ENCODE assay signal across 22 mouse cellular contexts in the genomic region with DNA sequence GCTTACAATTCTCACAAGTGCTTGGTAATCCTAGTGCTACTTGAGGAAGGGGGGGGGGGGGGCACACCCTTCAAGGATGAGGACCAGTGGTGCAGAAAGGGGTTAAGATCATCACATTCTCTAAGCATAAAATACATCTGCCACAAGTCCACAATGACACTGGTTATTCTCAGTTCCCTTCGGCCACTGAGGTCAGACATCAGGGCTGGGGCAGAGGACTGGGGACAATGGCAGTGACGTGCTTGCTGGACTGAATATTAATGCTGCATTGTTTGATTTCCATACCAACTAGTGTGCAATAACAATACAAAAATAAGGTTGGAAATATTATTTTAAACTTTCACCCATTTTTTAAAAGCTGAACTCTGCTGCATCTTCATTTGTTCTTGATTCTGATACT.
DNase-seq lines count a peak whose midpoint lies in the region; ATAC-seq lines count a peak whose summit lies in the region.
"Had no signal": no experiment of that assay in that cellular context is flagged by ENCODE, and none has a peak within 500 bp of the region (broad histone marks: within the 10 kb centered on the region; RNA-seq: fewer than 3 reads in every experiment).

No protein-coding gene starts in this region.

- H3K9me3 ChIP-seq in neural tube, embryonic 12.5 days, result no peaks in the 10 kb centered on the region
- no peaks in the 10 kb centered on the region for H3K9me3 ChIP-seq in neural tube, embryonic 15.5 days (replicated peaks)
- no peaks in the 10 kb centered on the region for H3K9me3 ChIP-seq in midbrain, embryonic 12.5 days
- H3K9me3 ChIP-seq: embryonic facial prominence, embryonic 13.5 days; heart, embryonic 10.5 days; kidney, embryonic 15.5 days; neural tube, embryonic 13.5 days had no signal

- H3K4me2 ChIP-seq in neural tube, embryonic 12.5 days (replicated peaks), result no peak overlapping the region
- no peak overlapping the region for H3K4me2 ChIP-seq in neural tube, embryonic 15.5 days
- no peak overlapping the region for H3K4me2 ChIP-seq in midbrain, embryonic 12.5 days (replicated peaks)
- H3K4me2 ChIP-seq: embryonic facial prominence, embryonic 13.5 days; kidney, embryonic 15.5 days; neural tube, embryonic 13.5 days had no signal

- no peaks in the 10 kb centered on the region for H3K4me1 ChIP-seq in neural tube, embryonic 12.5 days
- peaks cover 4% of the 10 kb centered on the region; the same call in 1 of the 2 replicates for H3K4me1 ChIP-seq in neural tube, embryonic 15.5 days
- no peaks in the 10 kb centered on the region for H3K4me1 ChIP-seq in midbrain, embryonic 12.5 days
- H3K4me1 ChIP-seq: embryonic facial prominence, embryonic 13.5 days; kidney, embryonic 15.5 days had no signal

- H3K4me3 ChIP-seq in neural tube, embryonic 12.5 days, result no peak overlapping the region
- H3K4me3 ChIP-seq in neural tube, embryonic 15.5 days (replicated peaks), result no peak overlapping the region
- H3K4me3 ChIP-seq in midbrain, embryonic 12.5 days, result no peak overlapping the region
- H3K4me3 ChIP-seq: embryonic facial prominence, embryonic 13.5 days; heart, embryonic 10.5 days; kidney, embryonic 15.5 days; neural tube, embryonic 13.5 days had no signal

- no peak overlapping the region for H3K9ac ChIP-seq in neural tube, embryonic 12.5 days
- H3K9ac ChIP-seq in neural tube, embryonic 15.5 days (replicated peaks), result no peak overlapping the region
- H3K9ac ChIP-seq in midbrain, embryonic 12.5 days (replicated peaks), result no peak overlapping the region
- H3K9ac ChIP-seq: embryonic facial prominence, embryonic 13.5 days; kidney, embryonic 15.5 days; liver, postnatal 0 days; neural tube, embryonic 13.5 days had no signal

- DNase-seq in frontal cortex, adult 2 months (ENCODE audit: extremely low spot score in 1 of 2, low spot score in 1 of 2), result no peak
- no peak for DNase-seq in thymus, postnatal 14 days
- no peak for DNase-seq in kidney, adult 11 months
- no peak for DNase-seq in adrenal gland, adult 18-20 months (ENCODE audit: low spot score in 2 of 2)
- DNase-seq: adrenal gland, postnatal 14 days; gastrocnemius, postnatal 14 days; heart, postnatal 10 days; liver; liver, postnatal 0 days; lung, postnatal 14 days; right cerebral cortex, postnatal 4 days; thymus, postnatal 36 days had no signal

- H3K36me3 ChIP-seq in neural tube, embryonic 12.5 days, result no peaks in the 10 kb centered on the region
- H3K36me3 ChIP-seq in neural tube, embryonic 15.5 days, result no peaks in the 10 kb centered on the region
- no peaks in the 10 kb centered on the region for H3K36me3 ChIP-seq in midbrain, embryonic 12.5 days
- H3K36me3 ChIP-seq: embryonic facial prominence, embryonic 13.5 days; heart, embryonic 10.5 days; kidney, embryonic 15.5 days; neural tube, embryonic 13.5 days had no signal

- 19% methylated on average over 2 of the region's 2 CpGs for WGBS in neural tube, embryonic 12.5 days
- WGBS in neural tube, embryonic 15.5 days, result 21% methylated on average over 2 of the region's 2 CpGs
- WGBS in midbrain, embryonic 12.5 days, result 13% methylated on average over 2 of the region's 2 CpGs

- H3K27ac ChIP-seq in neural tube, embryonic 12.5 days, result no peak overlapping the region
- no peak overlapping the region for H3K27ac ChIP-seq in neural tube, embryonic 15.5 days (replicated peaks)
- no peak overlapping the region for H3K27ac ChIP-seq in midbrain, embryonic 12.5 days (replicated peaks)
- H3K27ac ChIP-seq: embryonic facial prominence, embryonic 13.5 days; heart, embryonic 10.5 days; kidney, embryonic 15.5 days; neural tube, embryonic 13.5 days had no signal

- ATAC-seq in frontal cortex, adult (ENCODE audit: low TSS enrichment), result peak; percentile 74
- peak; percentile 55; the same call in 1 of the 2 replicates for ATAC-seq in neural tube, embryonic 12.5 days (ENCODE audit: low FRiP score, low read depth)
- ATAC-seq in neural tube, embryonic 15.5 days (ENCODE audit: low FRiP score), result no peak
- ATAC-seq in midbrain, embryonic 12.5 days (ENCODE audit: low FRiP score, low read depth), result peak; percentile 63
- ATAC-seq: inflammation-experienced regulatory T-cells, adult 6 months; liver, postnatal 0 days had no signal

- H3K27me3 ChIP-seq in neural tube, embryonic 12.5 days (replicated peaks), result no peaks in the 10 kb centered on the region
- no peaks in the 10 kb centered on the region for H3K27me3 ChIP-seq in neural tube, embryonic 15.5 days (replicated peaks)
- H3K27me3 ChIP-seq in midbrain, embryonic 12.5 days, result no peaks in the 10 kb centered on the region
- H3K27me3 ChIP-seq: CH12.LX; kidney, embryonic 15.5 days; neural tube, embryonic 13.5 days had no signal
